8 mouse cellular contexts compared by ENCODE assay signal in the genomic region with DNA sequence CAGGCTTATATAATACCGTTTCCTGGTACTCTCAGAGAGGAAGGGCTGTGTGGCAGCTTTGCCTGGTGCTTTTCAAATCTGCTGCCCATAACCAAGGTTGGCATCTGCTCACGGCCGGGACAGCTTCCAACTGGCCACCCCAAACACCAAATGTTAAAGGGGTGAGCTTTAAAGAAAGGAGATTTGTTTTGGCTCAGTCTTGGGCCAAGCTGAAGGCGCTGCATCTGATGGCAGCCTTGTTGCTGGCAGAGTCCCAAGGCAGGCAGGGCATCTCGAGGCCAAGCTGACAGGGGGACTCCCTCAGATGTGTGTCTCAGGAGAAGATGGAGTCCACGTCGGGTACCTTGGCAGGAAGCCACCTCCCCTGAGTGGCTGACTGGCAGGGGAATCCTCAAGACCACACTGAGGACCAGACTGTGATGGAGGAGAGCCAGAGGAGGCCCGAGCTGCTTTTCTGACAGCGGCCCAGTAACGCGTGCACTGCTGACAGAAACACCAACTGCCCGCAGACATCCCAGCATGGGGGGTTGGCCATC. TPM values are rescaled to one million over a fixed set of nuclear protein-coding genes. Genes with fewer than 3 reads are reported as not detected.
DNase-seq lines count a peak whose midpoint lies in the region; ATAC-seq lines count a peak whose summit lies in the region.

No protein-coding gene starts in this region.

- no peak overlapping the region for H3K4me2 ChIP-seq in lung, embryonic 16.5 days (ENCODE audit: low read depth, low read length)

- H3K9me3 ChIP-seq in lung, embryonic 16.5 days (ENCODE audit: control insufficient read depth, low read length): peaks cover 3% of the 10 kb centered on the region; the same call in 1 of the 2 replicates

- ATAC-seq in lung, embryonic 16.5 days (ENCODE audit: low read depth): peak; percentile 64
- ATAC-seq in granulocyte monocyte progenitor cell, adult 5-6 weeks (replicated peaks; ENCODE audit: poor library complexity, severe bottlenecking): no peak

- H3K27ac ChIP-seq in lung, embryonic 16.5 days (ENCODE audit: low read length): no peak overlapping the region

- no peaks in the 10 kb centered on the region; the same call in 1 of the 2 replicates for H3K4me1 ChIP-seq in lung, embryonic 16.5 days (replicated peaks; ENCODE audit: control insufficient read depth, insufficient read depth, low read length)

- H3K36me3 ChIP-seq in lung, embryonic 16.5 days (ENCODE audit: control insufficient read depth, insufficient read depth, low read length): no peaks in the 10 kb centered on the region

- DNase-seq in adrenal gland, adult 2 months: peak; percentile 42
- no peak for DNase-seq in adrenal gland, postnatal 4 days (ENCODE audit: low spot score in 2 of 2)
- no peak for DNase-seq in lung, postnatal 14 days
- DNase-seq in frontal cortex, postnatal 10 days (ENCODE audit: low spot score in 2 of 2): peak; percentile 68 to 69
- DNase-seq in ovary, postnatal 14 days (ENCODE audit: low spot score): peak; percentile 16
- no peak for DNase-seq in yolk sac, embryonic 10.5 days (ENCODE audit: low spot score)

- 56% methylated on average over 12 of the region's 12 CpGs for WGBS in lung, embryonic 16.5 days

- no peaks in the 10 kb centered on the region for H3K27me3 ChIP-seq in lung, embryonic 16.5 days (ENCODE audit: control insufficient read depth, insufficient read depth, low read depth, low read length)

- H3K9ac ChIP-seq in lung, embryonic 16.5 days (ENCODE audit: low read length): no peak overlapping the region

- H3K4me3 ChIP-seq in lung, embryonic 16.5 days (ENCODE audit: low read length): no peak overlapping the region

RNA-seq across cellular contexts. Expression of a gene that starts 12.5 kb away (rescaled TPM):
- total RNA-seq in adrenal gland, adult 2 months (2021): 1 to 10 TPM; 1.7 to 2.2 TPM
- 0.98 and 1.1 TPM in 2 replicates for polyA plus RNA-seq in adrenal gland, adult 2 months (2012; rRNA removed)
- 10 to 100 TPM; 19.0 to 20.4 TPM for total RNA-seq in adrenal gland, postnatal 4 days (2021)
- 52.9 and 54.5 TPM in 2 replicates for polyA plus RNA-seq in lung, embryonic 16.5 days (2015; fragmentation: Nextera tagmentation; extraction: Ambion mirVana)
- total RNA-seq in granulocyte monocyte progenitor cell, adult 5-6 weeks (2014; fragmentation: Nextera tagmentation): 6.3 and 7.1 TPM in 2 replicates
- total RNA-seq in granulocyte monocyte progenitor cell, adult 5-6 weeks (2017): 28.8 and 42.1 TPM in 2 replicates

Comparison
In these comparisons a context has a peak if more than half of its experiments do, and no peak if none do; other contexts are left out.
1. DNase-seq: peak in adrenal gland, adult 2 months (single experiment), frontal cortex, postnatal 10 days (2 of 2) and ovary, postnatal 14 days (single experiment); none in adrenal gland, postnatal 4 days (0 of 2), lung, postnatal 14 days (single experiment) and yolk sac, embryonic 10.5 days (single experiment).